17 mouse cellular contexts compared by ENCODE assay signal in the genomic region with DNA sequence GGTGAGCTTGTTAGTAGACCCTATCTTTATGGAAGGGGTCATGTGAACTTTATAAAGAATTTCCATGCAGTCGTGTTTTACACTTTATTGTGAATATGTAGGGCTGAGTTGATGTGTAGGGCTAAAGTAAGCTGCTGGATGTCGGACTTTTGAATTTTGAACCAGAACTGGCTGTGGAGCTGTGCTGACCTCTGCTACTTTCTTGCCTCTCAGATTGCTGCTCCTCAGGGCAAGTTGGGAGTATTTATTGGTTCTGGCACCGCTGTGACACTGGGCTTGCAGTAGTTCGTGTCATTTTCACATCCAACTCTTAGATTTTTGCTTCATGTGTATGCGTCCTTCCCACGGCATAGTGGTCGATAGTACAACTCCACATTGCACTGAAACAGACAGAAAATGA.
"Had no signal": no experiment of that assay in that cellular context is flagged by ENCODE, and none has a peak within 500 bp of the region (broad histone marks: within the 10 kb centered on the region; RNA-seq: fewer than 3 reads in every experiment).

No protein-coding gene starts in this region.

- H3K27ac ChIP-seq: limb, embryonic 12.5 days; limb, embryonic 15.5 days; liver, embryonic 13.5 days; stomach, postnatal 0 days had no signal

- DNase-seq: left cerebral cortex, postnatal 4 days; liver, embryonic 13.5 days; lung, adult 2 months; lung, postnatal 14 days; lung, postnatal 4 days; midbrain, embryonic 14.5 days; right cerebral cortex, adult 18-20 months; right cerebral cortex, postnatal 14 days; right cerebral cortex, postnatal 4 days; thymus, adult 2 months; thymus, postnatal 14 days; thymus, postnatal 4 days had no signal

- H3K4me3 ChIP-seq: limb, embryonic 12.5 days; limb, embryonic 15.5 days; liver, embryonic 13.5 days had no signal

- ATAC-seq: intestine, embryonic 16.5 days had no signal

- H3K4me2 ChIP-seq: limb, embryonic 12.5 days; limb, embryonic 15.5 days; liver, embryonic 13.5 days; midbrain, embryonic 11.5 days had no signal

- H3K36me3 ChIP-seq: limb, embryonic 12.5 days; limb, embryonic 15.5 days had no signal

- H3K27me3 ChIP-seq: limb, embryonic 12.5 days; limb, embryonic 15.5 days; liver, embryonic 13.5 days had no signal

- H3K9ac ChIP-seq: limb, embryonic 12.5 days; limb, embryonic 15.5 days; liver, embryonic 13.5 days had no signal

- H3K9me3 ChIP-seq: limb, embryonic 15.5 days; liver, embryonic 13.5 days had no signal
